Mouse (Mus musculus): Measurements from ENCODE around the gene Saa4. TPM values are rescaled to one million over a fixed set of nuclear protein-coding genes. Genes with fewer than 3 reads are reported as not detected.

Saa4 gene
- polyA plus RNA-seq (2012; rRNA removed) = not detected in 2 replicates

DNA sequence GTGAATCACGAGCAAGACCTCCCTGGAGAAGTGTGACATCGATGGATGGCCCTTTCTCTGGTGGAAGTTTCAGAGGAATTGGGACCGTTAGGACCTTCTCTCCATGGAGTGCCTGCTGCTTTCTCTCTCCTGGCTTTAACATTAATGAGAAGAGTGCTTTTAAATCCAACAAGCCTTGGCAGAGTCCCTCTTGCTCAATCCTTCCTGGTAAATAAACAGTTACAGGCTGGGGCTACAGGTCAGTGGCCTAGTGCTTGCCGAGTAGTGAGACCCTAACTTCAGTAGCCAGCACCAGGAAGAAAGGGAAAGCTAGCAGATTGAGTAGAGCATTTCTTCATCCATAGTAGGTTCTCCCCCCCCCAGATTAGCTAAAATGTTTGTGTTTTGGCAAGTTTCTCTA, at the start of gene Saa4:
Gene Saa4, minus strand, starts transcription at position 146 of the 400 bp plus-strand sequence.
- Histone ChIP-seq H3K4me3 (ENCODE audit: extremely low read depth, insufficient read depth, insufficient read length) (no peak within 1 kb of the TSS), H3K27me3 (ENCODE audit: control insufficient read depth, insufficient read depth, low read length) (no peaks in the 10 kb centered on the region), H3K4me1 (ENCODE audit: control insufficient read depth, insufficient read depth, insufficient read length) (no peaks in the 10 kb centered on the region), H3K27ac (ENCODE audit: insufficient read depth, low read length) (no peak within 1 kb of the TSS), H3K36me3 (ENCODE audit: control insufficient read depth, insufficient read depth, low read length) (no peaks in the 10 kb centered on the region)
- TF ChIP-seq POLR2A (IDR thresholded peaks at IDR 0.05; ENCODE audit: low read depth, low read length) (no peak), CTCF (IDR thresholded peaks at IDR 0.05; ENCODE audit: extremely low read depth, insufficient read depth, insufficient read length, insufficient replicate concordance) (no peak)
- 91% methylated on average over 4 of the region's 4 CpGs for WGBS
- no peak for DNase-seq (ENCODE audit: low read depth in 1 of 2, low spot score in 2 of 2)

GRCm38 (mm10) chr7:46770706-46771105, 38.3 kb upstream of the Saa4 start:
- TF ChIP-seq POLR2A (IDR thresholded peaks at IDR 0.05; ENCODE audit: low read depth, low read length) (no peak), CTCF (IDR thresholded peaks at IDR 0.05; ENCODE audit: extremely low read depth, insufficient read depth, insufficient read length, insufficient replicate concordance) (peak; percentile 85; the same call in 1 of the 2 replicates)
- peaks cover 47% of the 10 kb centered on the region for H3K36me3 ChIP-seq (ENCODE audit: control insufficient read depth, insufficient read depth, low read length)
- no peak overlapping the region for H3K4me3 ChIP-seq (ENCODE audit: extremely low read depth, insufficient read depth, insufficient read length)
- peak; percentile 14 to 17 for DNase-seq (ENCODE audit: low read depth in 1 of 2, low spot score in 2 of 2)
- no peaks in the 10 kb centered on the region for H3K4me1 ChIP-seq (ENCODE audit: control insufficient read depth, insufficient read depth, insufficient read length)
- no peak overlapping the region for H3K27ac ChIP-seq (ENCODE audit: insufficient read depth, low read length)
- no peaks in the 10 kb centered on the region for H3K27me3 ChIP-seq (ENCODE audit: control insufficient read depth, insufficient read depth, low read length)
- WGBS = 67% methylated on average over 4 of the region's 4 CpGs

DNA sequence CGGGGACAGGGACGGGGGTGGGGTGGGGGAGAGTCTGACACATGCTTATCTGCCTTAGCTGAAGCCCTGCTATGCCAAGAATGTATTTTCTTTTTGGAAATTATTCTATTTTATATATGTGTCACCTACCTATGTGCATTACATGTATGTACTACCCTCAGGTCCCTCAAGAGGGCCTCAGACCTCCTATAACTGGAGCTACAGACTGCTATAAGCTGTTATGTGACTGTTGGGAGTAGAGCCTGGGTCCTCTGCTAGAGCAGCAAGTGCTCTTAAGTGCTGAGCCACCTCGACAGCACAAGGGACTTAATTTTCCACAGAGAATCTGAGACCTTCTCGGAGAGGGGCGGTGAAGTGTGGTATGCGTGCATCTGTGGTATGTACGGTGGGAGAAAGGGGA, 36.0 kb upstream of the Saa4 start:
- Histone ChIP-seq H3K27me3 (ENCODE audit: control insufficient read depth, insufficient read depth, low read length) (no peaks in the 10 kb centered on the region), H3K27ac (ENCODE audit: insufficient read depth, low read length) (no peak overlapping the region), H3K4me3 (ENCODE audit: extremely low read depth, insufficient read depth, insufficient read length) (no peak overlapping the region), H3K36me3 (ENCODE audit: control insufficient read depth, insufficient read depth, low read length) (peaks cover 50% of the 10 kb centered on the region), H3K4me1 (ENCODE audit: control insufficient read depth, insufficient read depth, insufficient read length) (no peaks in the 10 kb centered on the region)
- TF ChIP-seq POLR2A (IDR thresholded peaks at IDR 0.05; ENCODE audit: low read depth, low read length) = no peak
- no peak for TF ChIP-seq CTCF (IDR thresholded peaks at IDR 0.05; ENCODE audit: extremely low read depth, insufficient read depth, insufficient read length, insufficient replicate concordance)
- WGBS = 95% methylated on average over 7 of the region's 7 CpGs
- no peak for DNase-seq (ENCODE audit: low read depth in 1 of 2, low spot score in 2 of 2)

- no peaks in the 10 kb centered on the region for H3K4me1 ChIP-seq (ENCODE audit: control insufficient read depth, insufficient read depth, insufficient read length)
- no peak for TF ChIP-seq CTCF (IDR thresholded peaks at IDR 0.05; ENCODE audit: extremely low read depth, insufficient read depth, insufficient read length, insufficient replicate concordance)
- no peak for TF ChIP-seq POLR2A (IDR thresholded peaks at IDR 0.05; ENCODE audit: low read depth, low read length)
- no peaks in the 10 kb centered on the region for H3K27me3 ChIP-seq (ENCODE audit: control insufficient read depth, insufficient read depth, low read length)
- peaks cover 49% of the 10 kb centered on the region for H3K36me3 ChIP-seq (ENCODE audit: control insufficient read depth, insufficient read depth, low read length)
- H3K4me3 ChIP-seq (ENCODE audit: extremely low read depth, insufficient read depth, insufficient read length) = no peak overlapping the region
- H3K27ac ChIP-seq (ENCODE audit: insufficient read depth, low read length) = no peak overlapping the region
- no peak for DNase-seq (ENCODE audit: low read depth in 1 of 2, low spot score in 2 of 2)
Measured at GRCm38 (mm10) chr7:46767371-46767770, 35.0 kb upstream of the Saa4 start.

DNA sequence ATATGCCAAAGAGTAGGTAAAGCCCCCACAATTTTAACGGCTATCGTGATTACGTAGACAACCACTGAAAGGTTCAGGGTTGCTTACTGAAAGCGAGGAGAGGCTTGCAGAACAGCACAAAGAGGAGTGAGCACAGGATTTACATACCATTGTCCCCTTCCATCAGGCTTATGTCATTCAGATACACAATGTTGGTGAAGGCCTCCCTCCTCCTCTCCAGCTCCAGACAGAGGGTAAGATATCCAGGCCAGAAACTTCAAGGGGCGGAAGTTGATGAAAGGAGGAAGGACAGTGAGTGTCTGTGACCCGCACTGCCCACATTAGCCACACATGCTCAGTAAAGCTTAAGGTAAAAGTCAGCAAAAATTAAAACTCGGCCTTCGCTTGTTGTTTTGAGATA, 32.3 kb upstream of the Saa4 start:
- no peak for DNase-seq (ENCODE audit: low read depth in 1 of 2, low spot score in 2 of 2)
- TF ChIP-seq CTCF (IDR thresholded peaks at IDR 0.05; ENCODE audit: extremely low read depth, insufficient read depth, insufficient read length, insufficient replicate concordance) (no peak), POLR2A (IDR thresholded peaks at IDR 0.05; ENCODE audit: low read depth, low read length) (no peak)
- H3K27me3 ChIP-seq (ENCODE audit: control insufficient read depth, insufficient read depth, low read length) = no peaks in the 10 kb centered on the region
- WGBS = 93% methylated on average over 8 of the region's 8 CpGs
- no peak overlapping the region for H3K27ac ChIP-seq (ENCODE audit: insufficient read depth, low read length)
- peaks cover 54% of the 10 kb centered on the region for H3K36me3 ChIP-seq (ENCODE audit: control insufficient read depth, insufficient read depth, low read length)
- H3K4me1 ChIP-seq (ENCODE audit: control insufficient read depth, insufficient read depth, insufficient read length) = no peaks in the 10 kb centered on the region
- H3K4me3 ChIP-seq (ENCODE audit: extremely low read depth, insufficient read depth, insufficient read length) = no peak overlapping the region

- DNase-seq (ENCODE audit: low read depth in 1 of 2, low spot score in 2 of 2) = no peak
- no peaks in the 10 kb centered on the region for H3K27me3 ChIP-seq (ENCODE audit: control insufficient read depth, insufficient read depth, low read length)
- H3K4me3 ChIP-seq (ENCODE audit: extremely low read depth, insufficient read depth, insufficient read length) = no peak overlapping the region
- 96% methylated on average over 5 of the region's 5 CpGs for WGBS
- no peak for TF ChIP-seq CTCF (IDR thresholded peaks at IDR 0.05; ENCODE audit: extremely low read depth, insufficient read depth, insufficient read length, insufficient replicate concordance)
- no peak for TF ChIP-seq POLR2A (IDR thresholded peaks at IDR 0.05; ENCODE audit: low read depth, low read length)
- H3K36me3 ChIP-seq (ENCODE audit: control insufficient read depth, insufficient read depth, low read length) = peaks cover 39% of the 10 kb centered on the region
- no peak overlapping the region for H3K27ac ChIP-seq (ENCODE audit: insufficient read depth, low read length)
- H3K4me1 ChIP-seq (ENCODE audit: control insufficient read depth, insufficient read depth, insufficient read length) = no peaks in the 10 kb centered on the region
Measured at GRCm38 (mm10) chr7:46762601-46763000, 30.2 kb upstream of the Saa4 start.

- WGBS = 89% methylated on average over 11 of the region's 11 CpGs
- no peak overlapping the region for H3K27ac ChIP-seq (ENCODE audit: insufficient read depth, low read length)
- no peak overlapping the region for H3K4me3 ChIP-seq (ENCODE audit: extremely low read depth, insufficient read depth, insufficient read length)
- H3K36me3 ChIP-seq (ENCODE audit: control insufficient read depth, insufficient read depth, low read length) = peaks cover 35% of the 10 kb centered on the region
- TF ChIP-seq POLR2A (IDR thresholded peaks at IDR 0.05; ENCODE audit: low read depth, low read length) (no peak), CTCF (IDR thresholded peaks at IDR 0.05; ENCODE audit: extremely low read depth, insufficient read depth, insufficient read length, insufficient replicate concordance) (no peak)
- no peak for DNase-seq (ENCODE audit: low read depth in 1 of 2, low spot score in 2 of 2)
- H3K4me1 ChIP-seq (ENCODE audit: control insufficient read depth, insufficient read depth, insufficient read length) = no peaks in the 10 kb centered on the region
- H3K27me3 ChIP-seq (ENCODE audit: control insufficient read depth, insufficient read depth, low read length) = no peaks in the 10 kb centered on the region
Measured at GRCm38 (mm10) chr7:46761049-46761795, 28.8 kb upstream of the Saa4 start.

All from spleen, adult 2 months (tissue).